Comparison of ENCODE assay signal across 16 mouse cellular contexts in genomic region chr19:25927220-25927619, GRCm38 (mm10).
"Had no signal": no experiment of that assay in that cellular context is flagged by ENCODE, and none has a peak within 500 bp of the region (broad histone marks: within the 10 kb centered on the region; RNA-seq: fewer than 3 reads in every experiment).

No protein-coding gene starts in this region.

- H3K9me3 ChIP-seq: lung, embryonic 15.5 days; midbrain, embryonic 13.5 days; midbrain, embryonic 15.5 days; neural tube, embryonic 12.5 days had no signal

- H3K4me3 ChIP-seq: lung, embryonic 15.5 days; megakaryocyte, embryonic 14.5 days; midbrain, embryonic 13.5 days; midbrain, embryonic 15.5 days; neural tube, embryonic 12.5 days had no signal

- H3K36me3 ChIP-seq: lung, embryonic 15.5 days; midbrain, embryonic 13.5 days; midbrain, embryonic 15.5 days; neural tube, embryonic 12.5 days had no signal

- H3K9ac ChIP-seq: liver, postnatal 0 days; lung, embryonic 15.5 days; midbrain, embryonic 13.5 days; midbrain, embryonic 15.5 days; neural tube, embryonic 12.5 days had no signal

- ATAC-seq: liver, postnatal 0 days; lung, postnatal 0 days; midbrain, embryonic 13.5 days; midbrain, embryonic 15.5 days had no signal

- H3K27ac ChIP-seq: lung, embryonic 15.5 days; macrophage; midbrain, embryonic 13.5 days; midbrain, embryonic 15.5 days; neural tube, embryonic 12.5 days had no signal

- H3K27me3 ChIP-seq: lung, embryonic 15.5 days; megakaryocyte, embryonic 14.5 days; midbrain, embryonic 15.5 days; neural tube, embryonic 12.5 days had no signal

- H3K4me2 ChIP-seq: lung, embryonic 15.5 days; midbrain, embryonic 11.5 days; midbrain, embryonic 13.5 days; midbrain, embryonic 15.5 days; neural tube, embryonic 12.5 days had no signal

- H3K4me1 ChIP-seq: megakaryocyte, embryonic 14.5 days; midbrain, embryonic 15.5 days had no signal

- DNase-seq: liver, postnatal 0 days; lung, adult 2 months; lung, postnatal 14 days; lung, postnatal 36 days; right cerebral cortex, postnatal 14 days; thymus, adult 2 months; thymus, postnatal 25 days; thymus, postnatal 4 days had no signal
